Mouse (Mus musculus): ENCODE data around the gene Mrpl38. TPM values are rescaled to one million over a fixed set of nuclear protein-coding genes. Genes with fewer than 3 reads are reported as not detected.
"Not testable (repeated sequence)": the region's sequence is repeated elsewhere in the genome, so short reads cannot be mapped to it uniquely, and the experiment has no call there.

Mrpl38 gene
- polyA plus RNA-seq, 1 experiment from 2014 or later = 44.1 TPM

- DNase-seq (ENCODE audit: low spot score) (no peak), ATAC-seq (no peak)
- H3K9me3 ChIP-seq (ENCODE audit: low read length) = no peaks in the 10 kb centered on the region
- whole genome bisulfite sequencing = 85% methylated on average over 5 of the region's 5 CpGs
- H3K27ac ChIP-seq (ENCODE audit: low read length) = no peak overlapping the region
- H3K27me3 ChIP-seq (replicated peaks; ENCODE audit: insufficient read depth, low read length) = no peaks in the 10 kb centered on the region
- no peak overlapping the region for H3K4me2 ChIP-seq (replicated peaks; ENCODE audit: low read depth, low read length)
- H3K9ac ChIP-seq (replicated peaks; ENCODE audit: low read depth) = no peak overlapping the region
- TF ChIP-seq EP300 (IDR thresholded peaks at IDR 0.05) (no peak), CTCF (IDR thresholded peaks at IDR 0.05) (peak; percentile 66)
- no peaks in the 10 kb centered on the region; the same call in 1 of the 2 replicates for H3K4me1 ChIP-seq (ENCODE audit: insufficient read depth, low read depth, low read length)
- no peaks in the 10 kb centered on the region for H3K36me3 ChIP-seq (ENCODE audit: insufficient read depth, low read length)
- no peak overlapping the region for H3K4me3 ChIP-seq (ENCODE audit: low read depth, low read length)
These were observed 42.2 kb downstream of the Mrpl38 start for GRCm38 (mm10) chr11:116096213-116097108.

GRCm38 (mm10) chr11:116095573-116095972, 43.1 kb downstream of the Mrpl38 start:
- Histone ChIP-seq H3K9me3 (ENCODE audit: low read length) (no peaks in the 10 kb centered on the region), H3K9ac (replicated peaks; ENCODE audit: low read depth) (no peak overlapping the region), H3K36me3 (ENCODE audit: insufficient read depth, low read length) (no peaks in the 10 kb centered on the region), H3K27ac (ENCODE audit: low read length) (peak overlapping the region; percentile 15; the same call in 1 of the 2 replicates), H3K4me2 (replicated peaks; ENCODE audit: low read depth, low read length) (no peak overlapping the region), H3K4me1 (ENCODE audit: insufficient read depth, low read depth, low read length) (no peaks in the 10 kb centered on the region; the same call in 1 of the 2 replicates), H3K4me3 (ENCODE audit: low read depth, low read length) (no peak overlapping the region), H3K27me3 (replicated peaks; ENCODE audit: insufficient read depth, low read length) (no peaks in the 10 kb centered on the region)
- 50% methylated on average over 3 of the region's 3 CpGs for WGBS
- DNase-seq (ENCODE audit: low spot score) (peak; percentile 87), ATAC-seq (peak; percentile 54)
- TF ChIP-seq EP300 (IDR thresholded peaks at IDR 0.05) = peak; percentile 57
- no peak for TF ChIP-seq CTCF (IDR thresholded peaks at IDR 0.05)

- Histone ChIP-seq H3K36me3 (ENCODE audit: insufficient read depth, low read length) (no peaks in the 10 kb centered on the region), H3K9ac (replicated peaks; ENCODE audit: low read depth) (no peak overlapping the region), H3K4me2 (replicated peaks; ENCODE audit: low read depth, low read length) (no peak overlapping the region), H3K4me1 (ENCODE audit: insufficient read depth, low read depth, low read length) (no peaks in the 10 kb centered on the region), H3K27me3 (replicated peaks; ENCODE audit: insufficient read depth, low read length) (no peaks in the 10 kb centered on the region), H3K9me3 (ENCODE audit: low read length) (no peaks in the 10 kb centered on the region), H3K27ac (ENCODE audit: low read length) (peak overlapping the region; percentile 38), H3K4me3 (ENCODE audit: low read depth, low read length) (no peak overlapping the region)
- 27% methylated on average over 16 of the region's 16 CpGs for WGBS
- DNase-seq (ENCODE audit: low spot score) = no peak
- no peak for TF ChIP-seq EP300 (IDR thresholded peaks at IDR 0.05)
- TF ChIP-seq CTCF (IDR thresholded peaks at IDR 0.05) = no peak
- no peak for ATAC-seq
These were observed 44.7 kb downstream of the Mrpl38 start for GRCm38 (mm10) chr11:116093771-116094565.

- not testable (repeated sequence) for ATAC-seq; H3K4me3 ChIP-seq (ENCODE audit: low read depth, low read length); H3K27me3 ChIP-seq (replicated peaks; ENCODE audit: insufficient read depth, low read length); H3K4me2 ChIP-seq (replicated peaks; ENCODE audit: low read depth, low read length); H3K9ac ChIP-seq (replicated peaks; ENCODE audit: low read depth); H3K9me3 ChIP-seq (ENCODE audit: low read length); H3K36me3 ChIP-seq (ENCODE audit: insufficient read depth, low read length); DNase-seq (ENCODE audit: low spot score); H3K4me1 ChIP-seq (ENCODE audit: insufficient read depth, low read depth, low read length); H3K27ac ChIP-seq (ENCODE audit: low read length)
- TF ChIP-seq CTCF (IDR thresholded peaks at IDR 0.05) = 0 out of 2 replicates have a peak, but pooled peaks have one; percentile 3
- WGBS = 87% methylated on average over 6 of the region's 6 CpGs
These were observed 45.7 kb downstream of the Mrpl38 start for GRCm38 (mm10) chr11:116092959-116093358.

GRCm38 (mm10) chr11:116091591-116091990, 47.1 kb downstream of the Mrpl38 start:
- H3K27ac ChIP-seq (ENCODE audit: low read length) = no peak overlapping the region
- no peaks in the 10 kb centered on the region for H3K36me3 ChIP-seq (ENCODE audit: insufficient read depth, low read length)
- ATAC-seq (no peak), DNase-seq (ENCODE audit: low spot score) (no peak)
- no peaks in the 10 kb centered on the region for H3K9me3 ChIP-seq (ENCODE audit: low read length)
- TF ChIP-seq CTCF (IDR thresholded peaks at IDR 0.05) (no peak), EP300 (IDR thresholded peaks at IDR 0.05) (no peak)
- no peak overlapping the region for H3K4me2 ChIP-seq (replicated peaks; ENCODE audit: low read depth, low read length)
- no peak overlapping the region for H3K9ac ChIP-seq (replicated peaks; ENCODE audit: low read depth)
- no peaks in the 10 kb centered on the region for H3K4me1 ChIP-seq (ENCODE audit: insufficient read depth, low read depth, low read length)
- H3K4me3 ChIP-seq (ENCODE audit: low read depth, low read length) = no peak overlapping the region
- H3K27me3 ChIP-seq (replicated peaks; ENCODE audit: insufficient read depth, low read length) = no peaks in the 10 kb centered on the region
- 89% methylated on average over 6 of the region's 6 CpGs for WGBS

GRCm38 (mm10) chr11:116089545-116089944, 49.1 kb downstream of the Mrpl38 start:
- 85% methylated on average over 6 of the region's 6 CpGs for WGBS
- TF ChIP-seq EP300 (IDR thresholded peaks at IDR 0.05) (no peak), CTCF (IDR thresholded peaks at IDR 0.05) (no peak)
- no peak overlapping the region for H3K9ac ChIP-seq (replicated peaks; ENCODE audit: low read depth)

More at GRCm38 (mm10) chr11:116089545-116089944, 49.1 kb downstream of the Mrpl38 start:
- Histone ChIP-seq H3K27me3 (replicated peaks; ENCODE audit: insufficient read depth, low read length) (no peaks in the 10 kb centered on the region), H3K4me3 (ENCODE audit: low read depth, low read length) (no peak overlapping the region), H3K9me3 (ENCODE audit: low read length) (no peaks in the 10 kb centered on the region), H3K36me3 (ENCODE audit: insufficient read depth, low read length) (no peaks in the 10 kb centered on the region), H3K4me2 (replicated peaks; ENCODE audit: low read depth, low read length) (no peak overlapping the region), H3K4me1 (ENCODE audit: insufficient read depth, low read depth, low read length) (peaks cover 10% of the 10 kb centered on the region; the same call in 1 of the 2 replicates), H3K27ac (ENCODE audit: low read length) (no peak overlapping the region)
- DNase-seq (ENCODE audit: low spot score) (no peak), ATAC-seq (no peak)
